Mouse (Mus musculus) myocyte (in vitro differentiated cells): Measurements from ENCODE around the gene Shisa2.

Source experiments
- MAX ChIP-seq: IDR thresholded peaks from one replicate; pipeline ENCODE4 v1.6.1; 2011; ENCODE audit warnings: low read depth, mild to moderate bottlenecking, control low read depth
- POLR2A ChIP-seq: IDR thresholded peaks from one replicate; pipeline ENCODE4 v1.6.1; 2011; ENCODE audit warnings: low read depth, mild to moderate bottlenecking, control low read depth, moderate library complexity; ENCODE audit not compliant: insufficient read length

DNA sequence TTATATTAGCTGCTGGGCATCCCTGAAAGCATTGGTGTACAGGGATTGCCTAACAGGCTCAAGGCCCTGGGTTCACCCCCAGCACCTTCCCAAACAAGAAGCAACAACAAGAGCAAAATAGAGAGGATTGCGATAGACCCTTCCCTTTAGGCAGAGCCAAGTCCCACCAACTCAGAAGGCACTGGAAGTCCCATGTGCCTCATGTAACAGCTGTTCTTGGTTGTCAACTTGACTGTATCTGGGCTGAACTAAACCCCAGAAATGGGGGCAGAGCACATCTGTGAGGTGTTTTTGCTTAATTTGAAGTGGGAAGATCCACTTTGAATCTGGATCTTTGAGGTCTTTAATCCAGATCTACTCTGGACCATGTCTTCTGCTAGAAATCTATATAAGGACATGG lies 32.0 kb downstream of the Shisa2 start:
- TF ChIP-seq POLR2A (no peak), MAX (no peak)
